Mouse (Mus musculus): Measurements from ENCODE around the gene Slc35e3. TPM values are rescaled to one million over a fixed set of nuclear protein-coding genes. Genes with fewer than 3 reads are reported as not detected.
"Not testable (repeated sequence)": the region's sequence is repeated elsewhere in the genome, so short reads cannot be mapped to it uniquely, and the experiment has no call there.

The Slc35e3 gene
- total RNA-seq, 2 experiments from 2014 or later: 32.2 to 33.3 TPM

DNA sequence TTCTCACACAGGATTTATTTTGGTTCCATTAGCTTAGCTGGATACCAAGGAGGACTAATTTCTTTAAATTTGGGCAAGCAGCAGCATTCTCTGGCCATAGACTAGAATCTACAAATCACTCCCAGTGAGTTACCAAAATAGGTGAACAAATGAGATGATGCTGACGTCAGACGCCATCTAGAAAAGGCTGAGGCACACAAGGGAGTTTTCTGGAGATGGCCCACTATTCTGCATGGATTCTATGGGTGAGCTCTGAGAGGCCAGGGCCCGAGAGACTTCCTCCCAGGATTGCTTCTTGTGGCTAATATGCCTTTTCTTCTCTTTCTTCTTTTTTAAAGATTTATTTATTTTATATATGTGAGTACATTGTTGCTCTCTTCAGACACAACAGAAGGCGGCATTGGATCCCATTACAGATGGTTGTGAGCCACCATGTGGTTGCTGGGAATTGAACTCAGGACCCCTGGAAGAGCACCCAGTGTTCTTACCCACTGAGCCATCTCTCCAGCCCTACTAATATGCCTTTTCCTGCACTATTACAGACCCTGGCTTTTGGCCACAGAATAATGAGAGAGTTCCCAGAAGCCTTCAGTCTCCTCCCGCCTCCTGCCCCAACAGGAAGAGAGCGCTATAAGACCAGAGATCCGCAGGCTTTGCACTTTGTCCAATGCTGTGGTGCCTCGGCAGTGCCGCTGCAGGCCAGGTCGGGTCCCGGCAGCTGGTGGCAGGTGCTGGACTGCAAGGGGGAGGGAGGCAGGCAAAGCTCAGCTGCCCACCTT is 19.1 kb upstream of the Slc35e3 start:
- DNase-seq (ENCODE audit: extremely low spot score in 1 of 2, low spot score in 1 of 2): no peak

- no peak for DNase-seq (ENCODE audit: extremely low spot score in 1 of 2, low spot score in 1 of 2)
These were observed 18.4 kb upstream of the Slc35e3 start for GRCm38 (mm10) chr10:117764598-117764997.

DNA sequence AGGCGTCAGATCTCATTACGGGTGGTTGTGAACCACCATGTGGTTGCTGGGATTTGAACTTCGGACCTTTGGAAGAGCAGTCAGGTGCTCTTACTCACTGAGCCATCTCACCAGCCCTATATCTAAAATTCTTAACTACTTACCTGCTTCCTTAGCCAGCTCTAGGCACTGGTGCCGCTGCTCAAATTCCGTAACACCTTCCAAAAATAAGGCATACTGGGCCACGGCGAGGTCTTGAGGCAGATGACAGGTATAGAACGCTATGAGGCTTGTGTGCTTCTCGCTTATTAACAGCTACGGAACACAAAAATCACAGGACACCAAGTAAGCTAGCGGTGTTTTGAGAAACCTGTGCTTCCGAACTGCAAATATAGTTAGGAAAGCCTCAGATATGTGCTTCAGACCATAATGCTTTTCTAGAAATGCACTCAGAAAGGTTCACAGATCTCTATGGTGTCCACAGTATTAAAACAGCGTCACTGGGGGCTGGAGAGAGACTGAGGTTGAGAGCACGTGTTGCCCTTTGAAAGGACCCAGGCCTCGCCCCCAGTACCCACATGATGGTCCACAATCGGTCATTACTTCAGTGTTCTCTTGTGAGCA is 17.5 kb upstream of the Slc35e3 start:
- no peak for DNase-seq (ENCODE audit: extremely low spot score in 1 of 2, low spot score in 1 of 2)

DNA sequence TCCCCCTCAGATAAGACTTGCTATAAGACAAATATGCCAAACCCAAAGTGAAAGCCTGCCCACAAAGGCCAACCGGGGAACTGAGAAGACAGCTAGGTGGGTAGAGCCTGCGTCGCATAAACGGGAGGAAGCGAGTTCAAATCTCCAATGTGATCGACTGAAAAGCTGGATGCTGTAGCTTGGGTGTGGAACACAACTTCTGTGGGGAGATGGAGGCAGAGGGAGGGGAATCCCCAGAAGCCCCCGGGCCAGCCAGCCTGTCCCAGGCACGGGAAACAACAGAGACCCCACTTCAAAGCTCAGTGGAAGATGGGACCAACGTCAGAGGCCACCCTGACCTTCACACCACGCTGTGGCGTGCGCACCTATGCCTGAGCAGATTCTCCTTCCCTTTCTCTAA is 16.8 kb upstream of the Slc35e3 start:
- DNase-seq (ENCODE audit: extremely low spot score in 1 of 2, low spot score in 1 of 2): no peak

GRCm38 (mm10) chr10:117762281-117762830 is 16.2 kb upstream of the Slc35e3 start:
- no peak for DNase-seq (ENCODE audit: extremely low spot score in 1 of 2, low spot score in 1 of 2)

DNA sequence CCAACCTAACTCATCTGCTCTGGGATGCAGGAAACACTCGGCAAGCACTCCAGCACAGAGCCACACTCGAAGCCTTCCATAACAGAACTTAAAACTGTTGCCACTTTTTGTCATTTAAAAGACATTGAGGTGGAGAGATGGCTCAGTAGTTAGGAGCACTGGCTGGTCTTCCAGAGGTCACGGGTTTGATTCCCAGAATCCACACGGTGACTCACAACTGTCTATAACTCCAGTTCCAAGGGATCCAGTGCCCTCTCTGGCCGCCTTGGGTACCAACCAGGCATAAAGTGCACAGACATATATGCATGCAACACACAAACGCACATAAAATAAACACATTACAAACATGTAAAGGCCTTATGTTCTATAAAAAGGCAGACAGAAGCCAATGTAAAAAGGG is 15.4 kb upstream of the Slc35e3 start:
- DNase-seq (ENCODE audit: extremely low spot score in 1 of 2, low spot score in 1 of 2): no peak

- DNase-seq (ENCODE audit: extremely low spot score in 1 of 2, low spot score in 1 of 2): no peak
These were observed 14.7 kb upstream of the Slc35e3 start for GRCm38 (mm10) chr10:117760831-117761335.

- DNase-seq (ENCODE audit: extremely low spot score in 1 of 2, low spot score in 1 of 2): no peak
These were observed 13.9 kb upstream of the Slc35e3 start for GRCm38 (mm10) chr10:117759844-117760630.

DNA sequence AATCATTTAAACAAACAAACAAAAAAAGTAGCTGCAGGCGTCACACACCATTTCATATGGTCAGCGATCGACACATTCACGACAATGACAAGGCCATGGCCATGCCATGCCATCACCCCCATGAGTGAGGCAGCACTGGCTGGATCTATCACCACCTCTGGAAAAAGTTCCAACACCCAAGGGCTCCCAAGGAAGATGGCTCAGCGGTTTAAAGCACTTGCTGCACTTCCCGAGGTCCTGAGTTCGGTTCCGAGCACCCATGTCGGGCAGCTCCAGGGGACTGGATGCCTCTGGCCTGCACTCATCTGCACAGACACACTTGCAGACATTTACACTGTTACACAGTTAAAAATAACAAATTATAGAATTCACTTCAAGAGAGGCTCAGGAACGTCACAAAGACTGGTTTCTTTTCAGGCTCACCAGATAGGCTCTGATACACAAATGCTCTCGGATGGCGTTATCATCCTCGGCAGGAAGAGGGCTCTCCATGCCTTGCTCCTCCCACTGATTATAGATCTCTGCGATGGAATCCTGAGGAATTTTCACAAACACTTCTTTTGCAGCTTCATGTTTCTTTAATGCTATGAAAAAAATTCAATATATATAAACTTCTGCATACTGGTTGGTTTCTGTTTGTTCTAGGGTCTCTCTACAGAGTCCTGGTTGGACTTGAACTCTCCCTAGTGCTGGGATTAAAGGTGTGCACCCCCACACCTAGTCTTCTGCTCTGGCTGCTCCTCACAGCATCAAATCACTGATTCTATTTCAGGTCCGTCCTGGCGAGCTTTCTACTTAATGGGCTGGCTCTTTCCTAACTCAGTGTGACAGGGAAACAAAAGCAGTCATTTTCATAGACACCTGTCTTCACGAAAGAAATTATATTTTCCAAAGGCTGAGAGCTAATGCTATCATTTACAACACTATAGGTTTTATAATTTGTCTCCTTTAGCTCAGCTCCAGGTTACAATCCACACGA is 12.9 kb upstream of the Slc35e3 start:
- no peak for DNase-seq (ENCODE audit: extremely low spot score in 1 of 2, low spot score in 1 of 2)

- DNase-seq (ENCODE audit: extremely low spot score in 1 of 2, low spot score in 1 of 2): not testable (repeated sequence)
These were observed 12.2 kb upstream of the Slc35e3 start for GRCm38 (mm10) chr10:117758344-117758743.

GRCm38 (mm10) chr10:117757796-117758342 is 11.7 kb upstream of the Slc35e3 start:
- no peak for DNase-seq (ENCODE audit: extremely low spot score in 1 of 2, low spot score in 1 of 2)

GRCm38 (mm10) chr10:117757259-117757658 is 11.1 kb upstream of the Slc35e3 start:
- no peak for DNase-seq (ENCODE audit: extremely low spot score in 1 of 2, low spot score in 1 of 2)

DNA sequence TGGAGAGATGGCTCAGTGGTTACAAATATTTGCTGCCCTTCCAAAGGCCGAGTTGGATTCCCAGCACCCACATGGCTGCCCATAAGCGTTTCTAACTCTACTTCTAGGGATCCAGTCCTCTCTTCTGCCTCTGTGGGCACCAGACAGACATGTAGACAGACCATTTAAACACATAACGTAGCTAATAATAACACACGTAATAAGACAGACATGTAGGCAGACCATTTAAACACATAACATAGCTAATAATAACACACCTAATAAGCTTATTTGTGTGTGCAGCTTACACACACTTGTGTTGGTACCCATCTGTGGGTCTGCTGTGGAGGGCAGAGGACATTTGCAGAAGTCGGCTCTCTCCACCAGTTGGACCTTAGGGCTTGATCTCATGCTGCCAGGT is 10.6 kb upstream of the Slc35e3 start:
- DNase-seq (ENCODE audit: extremely low spot score in 1 of 2, low spot score in 1 of 2): no peak

DNA sequence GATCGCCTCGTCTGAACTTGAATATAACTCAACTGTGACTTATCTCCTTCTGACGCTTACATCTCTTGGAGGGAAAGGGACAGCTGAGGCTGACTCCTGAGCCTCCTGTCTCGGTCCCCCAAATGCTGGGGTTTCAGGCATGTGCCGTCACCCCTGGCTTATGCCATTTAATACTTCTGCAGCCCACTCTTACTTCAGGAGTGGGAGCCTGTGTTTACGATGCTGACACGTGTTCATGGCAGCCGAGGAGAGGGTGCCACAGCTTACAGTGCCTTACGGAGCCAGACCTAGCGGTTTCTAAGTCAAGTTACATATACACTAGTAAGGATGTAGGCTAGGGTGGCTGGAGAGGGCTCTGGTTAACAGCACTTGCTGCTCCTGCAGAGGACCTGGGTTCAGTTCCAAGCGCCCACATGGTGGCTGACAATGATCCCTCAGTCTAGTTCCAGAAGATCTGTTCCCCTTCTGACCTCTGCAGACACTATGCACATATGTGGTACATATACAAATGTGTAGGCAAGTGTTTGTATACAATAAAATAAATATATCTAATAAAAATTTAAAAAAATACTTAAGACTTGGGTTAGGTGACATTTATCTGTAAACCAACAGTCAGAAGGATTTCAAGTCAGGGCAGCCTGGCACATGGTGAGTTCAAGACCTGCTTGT is 9.8 kb upstream of the Slc35e3 start:
- DNase-seq (ENCODE audit: extremely low spot score in 1 of 2, low spot score in 1 of 2): no peak

GRCm38 (mm10) chr10:117755086-117755798 is 9.1 kb upstream of the Slc35e3 start:
- no peak for DNase-seq (ENCODE audit: extremely low spot score in 1 of 2, low spot score in 1 of 2)

- no peak for DNase-seq (ENCODE audit: extremely low spot score in 1 of 2, low spot score in 1 of 2)
These were observed 8.4 kb upstream of the Slc35e3 start for GRCm38 (mm10) chr10:117754609-117754940.

DNA sequence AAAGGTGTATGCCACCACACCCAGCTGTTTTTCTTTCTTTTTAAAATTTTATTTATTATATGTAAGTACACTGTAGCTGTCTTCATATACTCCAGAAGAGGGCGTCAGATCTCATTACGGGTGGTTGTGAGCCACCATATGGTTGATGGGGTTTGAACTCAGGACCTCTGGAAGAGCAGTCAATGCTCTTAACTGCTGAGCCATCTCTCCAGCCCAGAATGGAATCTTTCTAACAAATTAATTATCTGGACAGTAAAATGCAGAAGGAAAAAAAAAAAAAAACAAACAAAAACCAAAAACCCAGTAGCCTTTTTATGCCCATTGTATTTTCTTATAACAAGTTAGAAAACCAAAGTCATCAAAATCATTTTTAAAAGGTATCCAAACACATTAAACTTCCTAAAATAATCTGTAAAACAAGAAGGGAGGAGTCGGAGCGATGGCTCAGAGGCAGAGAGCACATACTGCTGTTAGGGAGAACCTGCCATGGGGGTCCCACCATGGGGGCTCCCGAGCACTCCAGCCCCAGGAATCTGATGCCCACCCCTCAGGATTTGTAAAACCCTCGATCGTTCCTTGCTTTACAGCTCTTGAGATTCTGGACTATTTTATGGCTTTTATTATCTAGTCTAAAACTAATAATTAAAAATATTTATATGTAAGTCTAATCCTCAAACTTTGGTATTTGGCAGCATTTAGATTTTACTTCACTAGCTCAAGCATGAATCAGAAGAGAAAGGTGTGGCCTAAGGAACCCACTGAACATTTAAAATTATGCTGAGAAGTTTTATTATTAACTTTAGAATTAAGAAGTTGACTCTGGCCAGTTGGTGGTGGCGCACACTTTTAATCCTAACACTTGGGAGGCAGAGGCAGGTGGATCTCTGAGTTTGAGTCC is 7.8 kb upstream of the Slc35e3 start:
- no peak for DNase-seq (ENCODE audit: extremely low spot score in 1 of 2, low spot score in 1 of 2)

Data from layer of hippocampus, postnatal 25 days (tissue).